Mouse (Mus musculus) ovary, postnatal 14 days (tissue): ENCODE measurements around the gene Asb6.

ENCODE experiments used
- DNase-seq: peaks from one replicate; pipeline ENCODE4 v3.0.0; 2022; ENCODE audit warnings: low spot score

The Asb6 gene

GRCm38 (mm10) chr2:30796382-30796781 is 33.8 kb downstream of the Asb6 start:
- peak; percentile 61 for DNase-seq

- no peak for DNase-seq
These were observed 34.3 kb downstream of the Asb6 start for GRCm38 (mm10) chr2:30795889-30796275.

- DNase-seq, result no peak
These were observed 34.8 kb downstream of the Asb6 start for GRCm38 (mm10) chr2:30795271-30795888.

- DNase-seq, result peak; percentile 99
These were observed 35.7 kb downstream of the Asb6 start for GRCm38 (mm10) chr2:30794179-30795108.

- DNase-seq, result no peak
These were observed 38.1 kb downstream of the Asb6 start for GRCm38 (mm10) chr2:30792061-30792460.

GRCm38 (mm10) chr2:30787466-30787865 is 42.7 kb downstream of the Asb6 start:
- DNase-seq, result no peak

- peak; percentile 58 for DNase-seq
These were observed 45.8 kb downstream of the Asb6 start for GRCm38 (mm10) chr2:30784078-30784994.

- DNase-seq, result no peak
These were observed 46.8 kb downstream of the Asb6 start for GRCm38 (mm10) chr2:30783346-30783745.

GRCm38 (mm10) chr2:30782312-30783290 is 47.5 kb downstream of the Asb6 start:
- no peak for DNase-seq

- no peak for DNase-seq
These were observed 50.9 kb downstream of the Asb6 start for GRCm38 (mm10) chr2:30779241-30779640.

- no peak for DNase-seq
These were observed 51.9 kb downstream of the Asb6 start for GRCm38 (mm10) chr2:30778235-30778634.

- no peak for DNase-seq
These were observed 52.9 kb downstream of the Asb6 start for GRCm38 (mm10) chr2:30777266-30777665.

- DNase-seq, result no peak
These were observed 54.2 kb downstream of the Asb6 start for GRCm38 (mm10) chr2:30775955-30776354.

- DNase-seq, result no peak
These were observed 56.7 kb downstream of the Asb6 start for GRCm38 (mm10) chr2:30773313-30774005.
